Mouse (Mus musculus) lung, postnatal 10 days (tissue): ENCODE measurements around the gene Ager.

Experiments used
- DNase-seq: peaks from one replicate; pipeline ENCODE4 v3.0.0; 2021

The Ager gene

GRCm38 (mm10) chr17:34597566-34598095 lies at the start of gene Ager:
Gene Ager (plus strand): TSS chr17:34597862.
- DNase-seq: peak; percentile 78

DNA sequence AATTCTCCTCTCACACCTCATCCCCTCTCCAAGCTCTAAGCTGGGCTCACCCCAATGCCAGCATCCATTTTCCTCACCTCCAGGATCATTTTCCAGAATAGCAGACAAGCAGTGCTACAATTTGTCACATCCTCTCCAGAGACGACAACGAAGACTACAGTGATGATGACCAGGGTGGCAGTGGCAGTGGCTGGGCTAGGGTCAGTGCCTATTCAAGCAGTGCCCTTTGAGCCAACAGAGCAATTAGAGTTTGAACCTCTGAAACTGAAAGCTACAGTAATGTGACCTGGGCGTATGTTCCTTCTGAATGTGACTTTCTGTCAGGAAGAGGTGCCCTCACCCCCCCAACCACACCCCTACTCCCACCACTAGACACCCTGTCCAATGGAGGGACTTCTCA lies 48.5 kb upstream of the Ager start:
- DNase-seq: no peak

DNA sequence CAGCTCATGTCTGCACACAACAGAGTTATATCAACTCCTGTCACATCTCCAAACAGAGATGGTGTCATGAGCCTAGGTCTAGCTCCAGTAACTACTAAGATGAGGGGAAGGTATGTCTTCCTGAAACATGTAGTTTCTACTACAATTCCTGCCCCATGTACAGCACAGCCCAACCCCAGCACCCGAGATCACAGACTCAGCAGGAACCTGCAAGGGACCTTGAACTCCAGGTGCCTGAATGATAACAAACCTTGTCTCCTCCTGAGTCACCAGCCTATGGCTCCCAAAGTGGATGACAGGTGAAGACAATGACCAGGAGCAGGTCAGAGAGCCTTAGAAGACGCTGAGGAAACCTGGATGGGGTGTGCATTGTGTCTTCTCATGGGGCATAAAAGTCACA lies 47.8 kb upstream of the Ager start:
- DNase-seq: no peak

GRCm38 (mm10) chr17:34555483-34555882 lies 42.2 kb upstream of the Ager start:
- peak; percentile 89 for DNase-seq

GRCm38 (mm10) chr17:34556406-34556805 lies 41.3 kb upstream of the Ager start:
- DNase-seq: no peak

- no peak for DNase-seq
These were observed 40.3 kb upstream of the Ager start for GRCm38 (mm10) chr17:34557411-34557810.

DNA sequence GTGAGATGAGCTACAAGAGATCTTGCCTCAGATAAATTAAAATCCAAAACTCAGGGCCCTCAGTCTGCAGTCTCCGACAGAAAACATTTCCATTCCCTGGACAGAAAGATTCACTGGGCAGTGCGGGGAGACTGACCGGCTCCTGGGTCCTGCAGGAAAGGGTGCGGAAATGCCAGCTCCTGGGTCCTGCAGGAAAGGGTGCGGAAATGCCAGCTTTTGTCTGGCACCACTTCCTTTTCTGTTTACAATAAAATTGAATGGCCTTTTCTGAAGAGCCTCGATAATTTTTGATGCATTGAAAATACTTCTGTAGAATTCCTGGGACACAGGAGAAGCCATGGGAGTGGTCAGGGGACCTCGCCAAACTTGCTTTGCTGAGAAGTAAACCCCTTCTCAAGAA lies 38.5 kb upstream of the Ager start:
- DNase-seq: peak; percentile 55

DNA sequence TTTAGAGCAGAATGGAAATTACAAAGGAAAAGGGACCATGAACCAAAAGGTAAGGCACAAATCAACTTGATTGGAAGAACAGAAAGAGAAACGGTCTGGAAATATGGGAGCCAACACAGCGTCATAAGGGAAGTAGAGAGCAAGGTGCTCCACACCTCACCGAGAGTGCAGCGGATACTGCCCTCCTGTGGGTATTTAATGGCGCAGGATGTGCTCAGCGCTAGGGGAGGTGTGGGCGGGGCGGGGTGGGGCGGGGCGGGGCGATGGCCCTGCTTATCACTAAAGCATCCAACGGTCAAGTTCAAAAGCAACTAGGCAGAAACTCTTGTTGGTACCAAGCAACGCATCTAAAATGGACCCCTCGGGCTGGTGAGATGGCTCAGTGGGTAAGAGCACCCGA lies 37.8 kb upstream of the Ager start:
- no peak for DNase-seq

GRCm38 (mm10) chr17:34560438-34560837 lies 37.2 kb upstream of the Ager start:
- no peak for DNase-seq

- no peak for DNase-seq
These were observed 36.5 kb upstream of the Ager start for GRCm38 (mm10) chr17:34561200-34561599.

- DNase-seq: no peak
These were observed 35.1 kb upstream of the Ager start for GRCm38 (mm10) chr17:34562595-34562994.

DNA sequence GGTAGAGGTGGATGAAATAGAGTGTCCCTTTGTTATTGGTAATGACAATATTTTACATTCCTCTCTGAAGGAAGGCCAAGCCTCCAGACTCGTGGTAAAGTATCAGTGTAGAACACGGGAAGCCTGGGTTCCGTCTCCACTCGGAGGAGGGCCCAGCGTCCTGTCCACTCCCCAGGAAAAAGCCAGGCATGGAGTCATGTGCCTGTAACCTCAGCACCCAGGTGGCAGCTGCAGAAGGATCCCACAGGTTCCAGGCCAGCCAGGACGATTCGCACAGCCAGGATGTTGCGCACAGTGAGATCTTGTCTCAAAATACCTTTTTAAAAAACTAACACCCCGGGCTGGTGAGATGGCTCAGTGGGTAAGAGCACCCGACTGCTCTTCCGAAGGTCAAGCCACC lies 34.3 kb upstream of the Ager start:
- no peak for DNase-seq

DNA sequence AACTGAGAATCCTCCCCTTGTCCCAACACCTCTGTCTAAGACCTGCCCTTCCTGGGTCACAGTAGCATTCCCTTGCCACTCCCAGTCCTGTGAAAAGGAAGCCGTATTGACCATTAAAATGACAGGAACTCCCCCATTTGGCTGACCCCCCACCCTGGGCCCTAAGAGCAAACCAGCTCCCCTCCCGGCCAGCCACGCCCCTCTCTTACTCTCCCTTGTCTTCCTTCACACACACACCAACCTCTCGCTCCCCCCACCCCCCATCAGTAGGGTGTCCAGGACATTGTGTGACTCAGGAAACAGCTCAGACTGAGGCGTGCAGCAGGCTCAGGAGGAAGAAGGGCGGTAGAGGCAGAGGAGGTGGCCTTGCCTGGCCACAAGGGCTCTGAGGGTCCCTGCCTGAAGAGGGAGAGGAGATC lies 33.6 kb upstream of the Ager start, which contains the start of gene Notch4:
Gene Notch4, plus strand, starts transcription at position 266 of the 419 bp plus-strand sequence.
- DNase-seq: peak; percentile 85

- peak; percentile 81 for DNase-seq
These were observed 32.9 kb upstream of the Ager start for GRCm38 (mm10) chr17:34564796-34565195.

DNA sequence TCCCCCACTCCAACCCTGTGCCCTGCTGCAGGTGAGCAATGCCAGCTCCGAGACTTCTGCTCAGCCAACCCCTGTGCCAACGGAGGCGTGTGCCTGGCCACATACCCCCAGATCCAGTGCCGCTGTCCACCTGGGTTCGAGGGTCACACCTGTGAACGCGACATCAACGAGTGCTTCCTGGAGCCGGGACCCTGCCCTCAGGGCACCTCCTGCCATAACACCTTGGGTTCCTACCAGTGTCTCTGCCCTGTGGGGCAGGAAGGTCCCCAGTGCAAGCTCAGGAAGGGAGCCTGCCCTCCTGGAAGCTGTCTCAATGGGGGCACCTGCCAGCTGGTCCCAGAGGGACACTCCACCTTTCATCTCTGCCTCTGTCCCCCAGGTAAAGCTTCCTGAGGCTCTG lies 30.4 kb upstream of the Ager start:
- no peak for DNase-seq

DNA sequence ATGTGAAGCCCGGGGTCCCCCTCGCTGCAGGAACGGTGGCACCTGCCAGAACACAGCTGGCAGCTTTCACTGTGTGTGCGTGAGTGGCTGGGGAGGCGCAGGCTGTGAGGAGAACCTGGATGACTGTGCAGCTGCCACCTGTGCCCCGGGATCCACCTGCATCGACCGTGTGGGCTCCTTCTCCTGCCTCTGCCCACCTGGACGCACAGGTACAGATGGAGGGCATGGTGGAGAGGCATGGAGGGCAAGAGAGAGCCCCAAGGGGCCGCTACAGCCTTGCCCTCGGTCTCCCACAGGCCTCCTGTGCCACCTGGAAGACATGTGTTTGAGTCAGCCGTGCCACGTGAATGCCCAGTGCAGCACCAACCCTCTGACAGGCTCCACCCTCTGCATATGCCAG lies 29.2 kb upstream of the Ager start:
- DNase-seq: no peak

- DNase-seq: no peak
These were observed 27.7 kb upstream of the Ager start for GRCm38 (mm10) chr17:34569919-34570318.

DNA sequence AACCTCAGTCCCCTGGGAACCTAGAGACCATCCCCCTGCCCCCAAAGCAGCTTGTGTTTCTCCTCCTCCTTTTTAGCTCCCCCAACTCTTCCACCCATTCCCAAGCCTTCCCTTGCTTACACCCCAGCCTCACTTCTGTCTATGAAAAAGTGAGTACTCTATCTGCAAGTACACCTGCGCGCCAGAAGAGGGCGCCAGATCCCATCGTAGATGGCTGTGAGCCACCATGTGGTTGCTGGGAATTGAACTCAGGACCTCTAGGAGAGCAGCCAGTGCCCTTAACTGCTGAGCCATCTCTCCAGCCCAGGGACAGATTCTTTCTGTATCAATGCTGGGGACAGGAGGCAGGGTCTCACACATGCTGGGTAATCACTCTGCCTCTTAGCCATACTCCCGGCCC lies 25.8 kb upstream of the Ager start:
- no peak for DNase-seq

DNA sequence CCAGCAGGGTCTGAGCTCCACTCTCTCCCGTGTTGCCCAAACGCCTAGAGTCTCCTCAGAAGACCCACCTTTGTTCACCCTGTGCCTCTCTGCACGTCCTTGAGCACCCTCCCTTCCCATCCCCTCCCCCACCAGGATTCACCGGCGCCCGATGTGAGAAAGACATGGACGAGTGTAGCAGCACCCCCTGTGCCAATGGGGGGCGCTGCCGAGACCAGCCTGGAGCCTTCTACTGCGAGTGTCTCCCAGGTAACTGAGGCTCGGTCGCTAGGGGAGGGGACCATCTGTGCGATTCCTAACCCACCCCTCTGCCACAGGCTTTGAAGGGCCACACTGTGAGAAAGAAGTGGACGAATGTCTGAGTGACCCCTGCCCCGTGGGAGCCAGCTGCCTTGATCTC lies 25.3 kb upstream of the Ager start:
- DNase-seq: peak; percentile 35

DNA sequence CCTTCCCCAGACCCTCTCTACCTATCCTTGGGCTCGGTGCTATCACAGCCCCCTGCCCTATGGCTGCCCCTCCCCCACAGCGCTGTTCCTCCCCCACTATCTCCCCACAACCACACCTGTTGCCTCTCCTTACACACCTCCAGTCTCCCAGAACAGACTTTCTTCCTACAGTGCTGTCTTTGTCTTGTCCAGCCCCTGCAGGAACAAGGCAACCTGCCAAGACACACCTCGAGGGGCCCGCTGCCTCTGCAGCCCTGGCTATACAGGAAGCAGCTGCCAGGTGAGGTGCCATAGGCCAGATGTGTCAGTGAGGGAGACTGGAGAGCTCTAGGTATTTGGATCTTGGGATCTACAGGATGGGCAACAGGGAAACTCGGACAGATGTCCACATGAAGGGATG lies 21.1 kb upstream of the Ager start:
- no peak for DNase-seq

DNA sequence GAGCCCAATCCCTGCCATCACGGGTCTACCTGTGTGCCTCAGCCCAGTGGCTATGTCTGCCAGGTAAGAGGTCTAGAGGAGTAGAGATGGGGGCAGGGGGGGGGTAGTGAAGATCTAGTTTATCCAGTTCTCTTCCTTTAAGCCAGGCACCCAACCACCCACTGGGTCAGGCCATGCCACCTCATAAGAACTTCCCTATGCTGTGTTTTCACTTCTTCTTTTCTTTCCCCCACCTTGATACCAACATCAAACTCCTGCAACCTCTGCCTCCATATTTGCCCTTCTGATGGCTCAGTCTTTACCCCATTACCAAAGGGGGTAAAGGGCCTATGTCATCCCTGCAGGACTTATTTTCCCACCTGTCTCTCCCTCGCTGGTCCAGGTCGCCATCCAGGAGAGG lies 19.6 kb upstream of the Ager start:
- DNase-seq: no peak

DNA sequence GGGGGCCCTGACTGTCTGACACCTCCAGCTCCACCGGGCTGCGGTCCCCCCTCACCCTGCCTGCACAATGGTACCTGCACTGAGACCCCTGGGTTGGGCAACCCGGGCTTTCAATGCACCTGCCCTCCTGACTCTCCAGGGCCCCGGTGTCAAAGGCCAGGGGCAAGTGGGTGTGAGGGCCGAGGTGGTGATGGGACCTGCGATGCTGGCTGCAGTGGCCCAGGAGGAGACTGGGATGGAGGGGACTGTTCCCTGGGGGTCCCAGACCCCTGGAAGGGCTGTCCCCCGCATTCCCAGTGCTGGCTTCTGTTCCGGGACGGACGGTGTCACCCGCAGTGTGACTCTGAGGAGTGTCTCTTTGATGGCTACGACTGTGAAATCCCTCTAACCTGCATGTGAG lies 15.1 kb upstream of the Ager start:
- no peak for DNase-seq

DNA sequence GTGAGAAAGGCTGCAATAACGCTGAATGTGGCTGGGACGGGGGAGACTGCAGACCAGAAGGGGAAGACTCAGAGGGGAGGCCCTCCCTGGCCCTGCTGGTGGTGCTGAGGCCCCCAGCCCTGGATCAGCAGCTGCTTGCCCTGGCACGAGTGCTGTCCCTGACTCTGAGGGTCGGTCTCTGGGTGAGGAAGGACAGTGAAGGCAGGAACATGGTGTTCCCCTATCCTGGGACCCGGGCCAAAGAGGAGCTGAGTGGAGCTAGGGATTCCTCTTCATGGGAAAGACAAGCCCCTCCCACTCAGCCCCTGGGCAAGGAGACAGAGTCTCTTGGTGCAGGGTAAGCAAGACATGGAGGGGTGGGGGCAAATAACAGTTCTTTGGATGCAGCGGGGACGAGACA lies 14.3 kb upstream of the Ager start:
- peak; percentile 65 for DNase-seq

- DNase-seq: no peak
These were observed 13.8 kb upstream of the Ager start for GRCm38 (mm10) chr17:34583819-34584218.

DNA sequence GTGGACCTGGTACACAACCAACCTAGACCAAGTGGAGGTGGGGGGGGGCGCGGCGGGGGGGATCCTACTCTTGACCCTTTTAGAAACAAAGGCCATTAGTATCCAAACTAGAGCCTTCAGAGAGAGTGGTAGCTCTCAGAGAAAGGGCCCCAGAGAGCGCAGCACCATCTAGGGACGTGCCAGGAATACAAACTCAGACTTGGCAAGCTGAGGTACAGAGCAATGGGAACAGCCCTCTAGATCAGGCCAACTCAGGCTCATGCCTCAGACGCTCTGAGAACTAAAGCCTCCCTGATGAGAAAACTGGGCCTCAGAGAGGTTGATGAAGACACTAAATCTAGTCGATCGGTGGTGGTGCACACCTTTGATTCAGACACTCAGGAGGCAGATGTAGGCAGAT lies 12.5 kb upstream of the Ager start:
- no peak for DNase-seq
